Mouse (Mus musculus): Measurements from ENCODE around the gene Cnga4.
A peak's percentile ranks its signal among the peaks of the same experiment; 100 is the strongest.

DNA sequence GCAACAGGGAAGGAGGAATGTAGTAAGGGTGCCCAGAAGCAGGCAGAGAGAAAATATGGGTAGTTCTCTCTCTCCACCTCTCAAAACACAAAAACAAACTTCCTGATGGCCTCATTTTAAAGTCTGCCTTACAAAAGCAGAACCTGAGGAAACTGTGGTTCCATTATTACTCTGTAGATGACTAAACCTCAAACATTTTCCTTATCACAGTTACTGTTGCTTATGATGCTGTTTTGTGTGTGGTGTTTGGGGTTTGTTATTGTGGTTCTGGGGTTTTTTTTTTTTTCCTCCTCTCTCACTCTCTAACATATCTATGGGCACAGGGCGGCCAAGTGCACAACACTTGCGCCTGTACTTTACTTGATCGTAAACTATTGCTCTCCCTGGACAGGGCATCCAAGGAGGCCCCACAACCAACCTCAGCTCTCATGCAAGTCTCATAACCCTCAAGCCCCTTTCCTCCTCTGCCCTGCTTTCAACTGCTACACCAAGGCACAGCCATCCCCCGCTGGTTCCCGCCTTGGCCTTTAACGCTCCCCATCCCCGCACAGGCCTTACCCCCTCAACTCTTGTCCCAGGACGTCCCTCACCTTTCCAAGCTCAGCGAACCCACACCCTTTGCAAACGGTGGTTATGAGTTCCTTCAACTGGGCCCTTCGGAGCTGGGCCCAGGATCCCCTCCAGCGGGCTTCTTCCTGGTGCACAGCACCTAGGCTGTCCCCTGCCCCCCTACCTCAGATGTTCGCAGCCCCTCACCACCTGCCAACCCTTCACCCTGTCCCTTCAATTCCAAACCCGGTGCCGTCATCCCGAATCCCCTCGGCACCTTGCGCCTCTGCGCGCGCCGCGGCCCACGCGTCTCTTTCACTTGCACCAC, 5.1 kb upstream of the Cnga4 start:
- TF ChIP-seq POLR2A (IDR thresholded peaks at IDR 0.05; ENCODE audit: insufficient read depth, low read depth, low read length) = peak; percentile 45; the same call in 1 of the 2 replicates
- no peak for TF ChIP-seq CTCF (IDR thresholded peaks at IDR 0.05; ENCODE audit: insufficient read depth, low read depth, low read length)
